Mouse (Mus musculus) midbrain, postnatal 0 days (tissue): ENCODE measurements at regions not wholly inside any gene's neighbourhood (a gene's known extent, or its start where the extent isn't known, plus 50 kb on each side); places are given as distances from the start of the nearest gene placed in this dataset.
A peak's percentile ranks its signal among the peaks of the same experiment; 100 is the strongest.

ENCODE experiments used
- ATAC-seq: fragments of 200-750 bp; cut with Nextera tagmentation; 2 replicates; pipeline ENCODE4 v1.8.0; 2017; ENCODE audit warnings: moderate number of reproducible peaks, mild to moderate bottlenecking, moderate TSS enrichment, moderate library complexity; ENCODE audit not compliant: low FRiP score
- DNase-seq: peaks from one replicate; pipeline ENCODE4 v3.0.0-alpha.2; 2015; ENCODE audit warnings: low spot score
- H3K27ac ChIP-seq: fragments of 300-500 bp; sonication (generic); 2 replicates; pipeline ENCODE4 v1.5.1; 2014; ENCODE audit warnings: low read depth, mild to moderate bottlenecking, low read length, mixed read lengths
- H3K27me3 ChIP-seq: fragments of 300-500 bp; sonication (generic); 2 replicates; pipeline ENCODE4 v1.6.1; 2014; ENCODE audit warnings: low read length, control low read depth, mixed read lengths; ENCODE audit not compliant: insufficient read depth
- H3K36me3 ChIP-seq: fragments of 300-500 bp; sonication (generic); 2 replicates; pipeline ENCODE4 v1.6.1; 2014; ENCODE audit warnings: low read length, control low read depth, mixed read lengths; ENCODE audit not compliant: insufficient read depth
- H3K4me1 ChIP-seq: fragments of 300-500 bp; sonication (generic); 2 replicates; pipeline ENCODE4 v1.6.1; 2014; ENCODE audit warnings: mild to moderate bottlenecking, control low read depth, antibody characterized with exemption, low read length, mixed read lengths; ENCODE audit not compliant: insufficient read depth
- H3K4me2 ChIP-seq: fragments of 300-500 bp; sonication (generic); 2 replicates; pipeline ENCODE4 v1.6.1; 2014; ENCODE audit warnings: low read depth, mild to moderate bottlenecking, low read length, mixed read lengths; ENCODE audit not compliant: poor library complexity, severe bottlenecking
- H3K4me3 ChIP-seq: fragments of 300-500 bp; sonication (generic); 2 replicates; pipeline ENCODE4 v1.5.1; 2014; ENCODE audit warnings: low read depth, mild to moderate bottlenecking, low read length, moderate library complexity
- H3K9ac ChIP-seq: fragments of 300-500 bp; sonication (generic); replicated peaks from 2 replicates; pipeline ENCODE4 v1.6.1; 2014; ENCODE audit warnings: mild to moderate bottlenecking, low read length, moderate library complexity, mixed read lengths; ENCODE audit not compliant: poor library complexity, severe bottlenecking
- H3K9me3 ChIP-seq: fragments of 300-500 bp; sonication (generic); 2 replicates; pipeline ENCODE4 v1.6.1; 2016; ENCODE audit warnings: low read length, control low read depth
- CTCF ChIP-seq: IDR thresholded peaks from 2 replicates; pipeline ENCODE4 v1.5.1; 2016; ENCODE audit warnings: antibody characterized with exemption, mild to moderate bottlenecking
- WGBS: fragments of 180-500 bp; shearing (Covaris S2); extraction: QIAGEN DNeasy Blood & Tissue Kit; methylation state at CpG from one replicate; pipeline ENCODE4 v1.1.7; 2014; 5-methylcytosine and 5-hydroxymethylcytosine counted together

DNA sequence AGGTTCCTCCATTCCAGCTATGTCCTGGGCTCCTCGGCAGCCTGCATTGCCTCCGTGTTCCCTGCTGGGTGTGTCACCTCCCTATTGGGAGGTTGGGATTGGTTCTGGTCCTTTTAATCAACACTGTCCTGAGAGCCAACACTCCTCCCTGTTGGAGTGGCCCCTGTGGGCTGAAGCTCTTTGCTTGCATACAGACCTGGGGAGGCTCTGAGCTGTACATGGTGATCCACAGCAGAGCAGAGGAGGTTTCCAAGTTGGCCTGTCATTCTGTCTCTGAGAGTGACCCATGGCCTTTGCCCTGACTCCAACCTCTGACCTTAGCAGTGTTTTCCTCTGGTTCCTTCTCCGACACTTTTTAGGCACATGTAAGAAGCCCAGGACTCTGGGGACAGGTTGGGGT is 132.4 kb downstream of the Tpra1 start:
- WGBS, result 47% methylated on average over 3 of the region's 3 CpGs
- Histone ChIP-seq H3K9ac (no peak overlapping the region), H3K4me2 (no peak overlapping the region), H3K4me3 (no peak overlapping the region), H3K27ac (peak overlapping the region; percentile 93), H3K27me3 (no peaks in the 10 kb centered on the region), H3K36me3 (no peaks in the 10 kb centered on the region), H3K9me3 (no peaks in the 10 kb centered on the region), H3K4me1 (peaks cover 26% of the 10 kb centered on the region)
- ATAC-seq (no peak), DNase-seq (no peak)
- no peak for TF ChIP-seq CTCF

DNA sequence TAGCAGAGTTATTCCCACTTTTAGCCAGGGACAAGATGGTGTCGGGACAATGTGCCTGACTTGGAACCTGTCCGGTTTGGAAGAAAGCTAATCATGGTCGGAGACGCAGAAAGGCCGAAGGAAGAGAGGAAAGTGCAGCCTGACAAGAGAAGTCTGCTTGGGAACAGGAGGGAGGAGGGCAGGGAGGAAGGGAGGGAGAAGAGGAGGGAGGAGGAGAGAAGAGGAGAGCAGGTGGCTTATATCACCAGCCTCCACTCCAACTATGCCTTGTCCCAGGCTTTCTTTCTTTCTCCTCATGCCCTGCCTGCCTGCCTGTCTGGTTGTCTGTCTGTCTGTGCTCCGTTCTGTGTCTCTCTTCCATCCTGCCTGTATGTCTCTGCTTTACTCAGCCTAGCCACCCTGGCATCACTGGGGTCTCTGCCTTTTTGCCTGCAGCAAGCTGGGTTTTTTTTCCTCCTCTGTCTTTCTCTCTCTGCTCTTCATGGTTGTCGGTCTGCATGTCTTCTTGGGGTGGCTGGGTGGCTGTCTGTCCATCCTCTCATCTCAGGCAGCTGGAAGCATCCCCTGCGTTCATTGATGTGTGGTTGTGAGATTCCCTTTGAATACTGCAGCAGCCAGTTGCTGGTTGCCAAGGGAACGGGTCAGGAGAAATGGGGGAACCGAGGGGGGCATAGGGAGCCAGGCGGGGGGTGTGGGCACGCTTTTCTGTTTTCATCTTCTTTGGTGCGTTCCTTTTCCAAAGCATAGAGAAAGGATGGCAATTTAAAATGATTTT is 133.2 kb downstream of the Tpra1 start:
- Histone ChIP-seq H3K27ac (peak overlapping the region; percentile 93), H3K4me1 (peaks cover 26% of the 10 kb centered on the region), H3K4me2 (peak overlapping the region; percentile 29), H3K27me3 (no peaks in the 10 kb centered on the region), H3K9me3 (no peaks in the 10 kb centered on the region), H3K4me3 (no peak overlapping the region), H3K36me3 (no peaks in the 10 kb centered on the region), H3K9ac (0 out of 2 replicates have a peak overlapping the region, but pooled peaks have one; percentile 15)
- ATAC-seq (peak; percentile 81), DNase-seq (peak; percentile 83)
- TF ChIP-seq CTCF, result no peak
- WGBS, result 12% methylated on average over 13 of the region's 13 CpGs

DNA sequence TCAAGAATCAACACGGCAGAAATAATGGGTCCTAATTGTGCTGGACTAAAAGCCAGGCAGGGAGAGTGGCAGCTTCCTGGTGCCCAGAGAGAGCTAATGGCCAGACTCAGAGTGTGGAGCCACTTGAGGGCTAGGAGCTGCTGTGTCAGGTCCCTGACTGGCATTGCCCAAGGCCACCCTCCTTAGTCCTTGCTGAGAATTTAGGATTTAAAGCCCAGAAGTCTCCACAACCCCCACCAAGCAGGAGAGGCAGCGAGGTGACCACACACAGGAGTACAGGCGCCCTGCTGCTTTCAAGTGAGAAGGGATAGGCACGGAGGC is 133.7 kb downstream of the Tpra1 start:
- no peak overlapping the region for H3K4me3 ChIP-seq
- H3K27ac ChIP-seq, result peak overlapping the region; percentile 93
- ATAC-seq, result peak; percentile 7; the same call in 1 of the 2 replicates
- H3K36me3 ChIP-seq, result no peaks in the 10 kb centered on the region
- no peak for DNase-seq
- H3K9ac ChIP-seq, result no peak overlapping the region
- no peaks in the 10 kb centered on the region for H3K27me3 ChIP-seq
- H3K9me3 ChIP-seq, result no peaks in the 10 kb centered on the region
- H3K4me1 ChIP-seq, result peaks cover 26% of the 10 kb centered on the region
- 0 out of 2 replicates have a peak overlapping the region, but pooled peaks have one; percentile 29 for H3K4me2 ChIP-seq
- no peak for TF ChIP-seq CTCF
- WGBS, result 16% methylated on average over 4 of the region's 4 CpGs

DNA sequence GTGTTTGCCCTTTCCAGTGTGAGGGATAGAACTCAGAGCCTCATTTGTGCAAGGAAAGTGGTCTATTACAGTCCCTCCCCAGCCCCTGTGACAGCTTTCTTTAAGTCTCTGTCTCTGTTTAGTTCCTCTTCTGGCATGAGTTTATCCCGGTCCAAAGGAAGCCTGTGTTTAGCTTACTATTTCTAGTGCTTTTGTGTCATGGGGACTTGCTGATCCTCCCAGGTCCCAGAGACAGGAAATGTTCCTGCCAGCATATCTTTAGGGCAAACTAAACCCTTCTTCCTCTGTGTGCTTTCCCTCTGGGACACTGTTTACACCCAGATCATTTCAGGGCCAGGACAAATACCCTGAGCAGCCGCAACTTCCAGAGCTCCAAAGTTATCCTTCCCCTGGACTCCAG is 135.3 kb downstream of the Tpra1 start:
- no peak for TF ChIP-seq CTCF
- no peaks in the 10 kb centered on the region for H3K9me3 ChIP-seq
- 70% methylated on average over 2 of the region's 2 CpGs for WGBS
- ATAC-seq, result no peak
- no peak overlapping the region for H3K4me2 ChIP-seq
- H3K4me3 ChIP-seq, result no peak overlapping the region
- no peak for DNase-seq
- no peaks in the 10 kb centered on the region for H3K36me3 ChIP-seq
- H3K9ac ChIP-seq, result no peak overlapping the region
- no peaks in the 10 kb centered on the region for H3K27me3 ChIP-seq
- H3K4me1 ChIP-seq, result peaks cover 26% of the 10 kb centered on the region
- no peak overlapping the region for H3K27ac ChIP-seq

DNA sequence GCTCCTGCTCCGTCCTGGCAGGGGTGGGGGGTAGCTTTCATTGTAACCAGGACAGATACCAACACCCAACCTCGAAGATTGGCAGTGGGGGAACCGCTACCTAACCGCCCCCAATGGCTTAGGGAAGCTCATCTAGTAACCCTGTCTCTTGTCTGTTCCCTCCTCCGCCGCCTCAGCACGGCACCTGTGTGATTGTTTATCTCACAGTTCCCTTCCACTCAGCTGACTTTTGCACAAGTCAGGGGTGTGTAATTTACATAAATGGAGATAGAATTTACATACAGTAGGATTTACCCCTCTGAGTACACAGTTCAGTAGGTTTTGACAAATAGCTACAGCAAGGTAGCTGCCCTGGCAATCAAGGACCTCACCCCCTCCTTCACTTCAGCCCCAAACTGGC is 135.8 kb downstream of the Tpra1 start:
- Histone ChIP-seq H3K4me1 (peaks cover 26% of the 10 kb centered on the region), H3K27ac (no peak overlapping the region)
- ATAC-seq, result no peak

DNA sequence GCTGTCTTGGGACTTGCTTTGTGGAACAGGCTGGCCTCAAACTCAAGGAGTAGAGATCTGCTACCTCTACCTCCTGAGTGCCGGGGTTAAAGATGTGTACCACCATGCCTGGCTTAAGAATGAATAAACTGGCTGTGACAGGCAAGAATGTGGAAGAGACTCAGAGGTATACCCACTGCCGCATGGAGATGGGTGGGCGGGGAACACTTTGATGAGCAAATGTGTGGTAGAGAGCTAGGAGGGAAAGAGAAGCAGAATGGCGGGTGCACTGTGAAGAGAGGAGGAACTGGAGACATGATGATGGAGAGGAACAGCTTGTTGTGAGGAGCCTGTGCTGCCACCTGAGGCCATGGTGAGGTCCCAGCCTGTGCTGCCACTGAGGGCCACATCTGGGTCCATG is 138.9 kb downstream of the Tpra1 start:
- Histone ChIP-seq H3K36me3 (no peaks in the 10 kb centered on the region), H3K9me3 (no peaks in the 10 kb centered on the region), H3K4me2 (no peak overlapping the region), H3K27ac (no peak overlapping the region), H3K9ac (no peak overlapping the region), H3K27me3 (no peaks in the 10 kb centered on the region), H3K4me3 (no peak overlapping the region), H3K4me1 (peaks cover 9% of the 10 kb centered on the region)
- DNase-seq (no peak), ATAC-seq (no peak)
- WGBS, result 88% methylated on average over 4 of the region's 4 CpGs
- no peak for TF ChIP-seq CTCF

More for the DNA sequence above, 135.8 kb downstream of the Tpra1 start:
- WGBS, result 64% methylated on average over 7 of the region's 7 CpGs
- no peak overlapping the region for H3K4me3 ChIP-seq
- H3K36me3 ChIP-seq, result no peaks in the 10 kb centered on the region
- TF ChIP-seq CTCF, result no peak
- no peak for DNase-seq
- H3K9ac ChIP-seq, result no peak overlapping the region
- no peaks in the 10 kb centered on the region for H3K9me3 ChIP-seq
- H3K4me2 ChIP-seq, result no peak overlapping the region
- H3K27me3 ChIP-seq, result no peaks in the 10 kb centered on the region
